Mouse (Mus musculus) G1E (cell line): ENCODE measurements around the gene Tusc2. TPM values are rescaled to one million over a fixed set of nuclear protein-coding genes. Genes with fewer than 3 reads are reported as not detected.
A peak's percentile ranks its signal among the peaks of the same experiment; 100 is the strongest.

ENCODE experiments used
- ATAC-seq: 2 replicates; pipeline ENCODE4 v1.8.0; 2016; ENCODE audit warnings: mild to moderate bottlenecking; ENCODE audit not compliant: insufficient number of reproducible peaks, poor library complexity, low FRiP score, severe bottlenecking; ENCODE audit errors: extremely low read depth
- DNase-seq: peaks from one replicate; pipeline ENCODE4 v3.0.0; 2012; ENCODE audit warnings: low spot score
- H3K27me3 ChIP-seq: 2 replicates; pipeline ENCODE4 v1.6.1; 2012; ENCODE audit warnings: mild to moderate bottlenecking, low read length, inconsistent platforms; ENCODE audit not compliant: insufficient read depth
- H3K36me3 ChIP-seq: replicated peaks from 2 replicates; pipeline ENCODE3; 2012; ENCODE audit warnings: mild to moderate bottlenecking, inconsistent platforms
- H3K4me1 ChIP-seq: 2 replicates; pipeline ENCODE4 v1.6.1; 2012; ENCODE audit warnings: low read depth, low read length, inconsistent platforms, mixed read lengths; ENCODE audit not compliant: insufficient read depth
- H3K4me3 ChIP-seq: 2 replicates; pipeline ENCODE4 v1.5.1; 2012; ENCODE audit warnings: low read depth, mild to moderate bottlenecking, inconsistent platforms, low read length, moderate library complexity, mixed read lengths
- H3K9me3 ChIP-seq: replicated peaks from 2 replicates; pipeline ENCODE4 v1.6.1; 2012; ENCODE audit warnings: inconsistent platforms
- CTCF ChIP-seq: IDR thresholded peaks from 2 replicates; pipeline ENCODE4 v1.5.1; 2012; ENCODE audit warnings: low read depth, low read length, inconsistent platforms, mixed read lengths
- GATA1 ChIP-seq: IDR thresholded peaks from 2 replicates; pipeline ENCODE4 v1.6.1; 2012; ENCODE audit warnings: borderline replicate concordance, low read length, inconsistent platforms, mixed read lengths
- GATA2 ChIP-seq: IDR thresholded peaks from 2 replicates; pipeline ENCODE4 v1.6.1; 2012; ENCODE audit warnings: low read depth, low read length, inconsistent platforms, borderline replicate concordance
- POLR2AphosphoS5 ChIP-seq: IDR thresholded peaks from 2 replicates; pipeline ENCODE4 v1.6.1; 2012; ENCODE audit warnings: low read depth, low read length, inconsistent platforms; ENCODE audit not compliant: insufficient replicate concordance
- TAL1 ChIP-seq: conservative IDR thresholded peaks from 2 replicates; pipeline ENCODE4 v1.6.1; 2012; ENCODE audit warnings: low read depth, low read length, inconsistent platforms, mixed read lengths
- polyA plus RNA-seq: library from polyadenylated mRNA; stranded (reverse); fragments of >175 nt; gene quantifications from 2 replicates; pipeline ENCODE4 v1.2.3, GENCODE M21; 2012
- total RNA-seq, 2 experiments: library from RNA; stranded (forward) in 1 of 2; stranded (reverse) in 1 of 2; fragments of 200-1000 nt in 1 of 2; fragments of >200 nt in 1 of 2; fragmentation: Nextera tagmentation in 1 of 2; gene quantifications; 2 replicates each; pipeline ENCODE4 v1.2.3; 2014 to 2017

Gene Tusc2
- total and polyA plus RNA-seq, 3 experiments = 16.0 to 33.1 (median 24.4) TPM

DNA sequence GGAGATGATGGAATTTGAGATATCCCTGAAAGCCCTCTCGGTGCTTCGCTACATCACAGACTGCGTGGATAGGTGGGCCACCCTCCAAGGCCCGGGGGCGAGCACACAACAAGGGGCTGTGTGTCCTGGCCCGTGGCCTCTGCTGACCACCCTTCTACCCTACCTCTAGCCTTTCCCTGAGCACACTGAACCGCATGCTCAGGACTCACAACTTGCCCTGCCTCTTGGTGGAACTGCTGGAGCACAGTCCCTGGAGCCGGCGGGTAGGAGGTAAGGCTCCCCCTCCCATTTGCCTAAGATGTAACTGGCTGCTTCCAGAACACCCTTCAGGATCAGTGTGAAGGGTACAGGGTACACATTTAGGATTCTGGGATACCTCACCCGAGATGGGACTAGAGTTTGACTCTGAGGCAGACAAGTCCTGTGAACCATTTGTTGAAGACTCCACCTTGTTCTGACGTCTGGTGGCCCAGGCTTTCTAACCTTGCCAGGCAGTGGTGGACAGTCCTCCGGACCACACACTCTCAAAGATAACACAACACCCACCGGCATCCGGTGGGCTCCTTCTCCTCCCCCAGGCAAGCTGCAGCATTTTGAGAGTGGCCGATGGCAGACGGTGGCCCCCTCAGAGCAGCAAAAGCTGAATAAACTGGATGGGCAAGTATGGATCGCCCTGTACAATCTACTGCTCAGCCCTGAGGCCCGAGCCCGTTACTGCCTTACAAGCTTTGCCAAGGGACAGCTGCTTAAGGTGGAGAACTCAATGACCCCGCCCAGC is 13.6 kb upstream of the Tusc2 start:
- TF ChIP-seq POLR2AphosphoS5 (no peak), TAL1 (no peak), GATA1 (no peak), GATA2 (no peak), CTCF (no peak)
- DNase-seq (no peak), ATAC-seq (no peak)
- no peak overlapping the region for H3K4me3 ChIP-seq
- no peaks in the 10 kb centered on the region for H3K9me3 ChIP-seq
- H3K27me3 ChIP-seq = peaks cover 5% of the 10 kb centered on the region; the same call in 1 of the 2 replicates
- peaks cover 75% of the 10 kb centered on the region for H3K4me1 ChIP-seq
- H3K36me3 ChIP-seq = peaks cover 34% of the 10 kb centered on the region

DNA sequence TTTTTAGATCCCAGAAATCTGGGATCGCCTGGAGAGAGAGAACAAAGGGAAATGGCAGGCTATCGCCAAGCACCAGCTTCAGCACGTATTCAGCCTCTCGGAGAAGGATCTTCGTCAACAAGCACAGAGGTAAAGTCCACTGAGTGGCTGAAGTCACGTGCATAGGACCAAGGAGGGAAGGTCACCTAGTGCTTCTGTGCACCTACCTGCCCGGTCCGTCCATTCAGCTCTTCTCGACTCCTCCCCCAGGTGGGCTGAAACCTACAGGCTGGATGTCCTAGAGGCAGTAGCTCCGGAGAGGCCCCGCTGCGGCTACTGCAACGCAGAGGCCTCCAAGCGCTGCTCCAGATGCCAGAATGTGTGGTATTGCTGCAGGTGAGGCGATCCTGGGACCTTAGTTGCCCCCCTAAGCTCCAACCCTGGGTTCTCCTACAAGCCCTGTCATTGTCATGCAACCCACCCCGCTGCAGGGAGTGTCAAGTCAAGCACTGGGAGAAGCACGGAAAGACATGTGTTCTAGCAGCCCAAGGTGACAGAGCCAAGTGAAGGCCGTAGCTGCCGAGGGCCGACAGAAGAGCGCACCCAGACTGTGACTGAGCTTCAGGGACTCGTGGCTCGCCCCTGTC is 12.5 kb upstream of the Tusc2 start:
- TF ChIP-seq CTCF (no peak), GATA1 (no peak), GATA2 (no peak), TAL1 (no peak), POLR2AphosphoS5 (no peak)
- DNase-seq (no peak), ATAC-seq (no peak)
- Histone ChIP-seq H3K4me3 (peak overlapping the region; percentile 73; the same call in 1 of the 2 replicates), H3K9me3 (no peaks in the 10 kb centered on the region), H3K4me1 (peaks cover 70% of the 10 kb centered on the region), H3K36me3 (peaks cover 23% of the 10 kb centered on the region), H3K27me3 (peaks cover 5% of the 10 kb centered on the region; the same call in 1 of the 2 replicates)

DNA sequence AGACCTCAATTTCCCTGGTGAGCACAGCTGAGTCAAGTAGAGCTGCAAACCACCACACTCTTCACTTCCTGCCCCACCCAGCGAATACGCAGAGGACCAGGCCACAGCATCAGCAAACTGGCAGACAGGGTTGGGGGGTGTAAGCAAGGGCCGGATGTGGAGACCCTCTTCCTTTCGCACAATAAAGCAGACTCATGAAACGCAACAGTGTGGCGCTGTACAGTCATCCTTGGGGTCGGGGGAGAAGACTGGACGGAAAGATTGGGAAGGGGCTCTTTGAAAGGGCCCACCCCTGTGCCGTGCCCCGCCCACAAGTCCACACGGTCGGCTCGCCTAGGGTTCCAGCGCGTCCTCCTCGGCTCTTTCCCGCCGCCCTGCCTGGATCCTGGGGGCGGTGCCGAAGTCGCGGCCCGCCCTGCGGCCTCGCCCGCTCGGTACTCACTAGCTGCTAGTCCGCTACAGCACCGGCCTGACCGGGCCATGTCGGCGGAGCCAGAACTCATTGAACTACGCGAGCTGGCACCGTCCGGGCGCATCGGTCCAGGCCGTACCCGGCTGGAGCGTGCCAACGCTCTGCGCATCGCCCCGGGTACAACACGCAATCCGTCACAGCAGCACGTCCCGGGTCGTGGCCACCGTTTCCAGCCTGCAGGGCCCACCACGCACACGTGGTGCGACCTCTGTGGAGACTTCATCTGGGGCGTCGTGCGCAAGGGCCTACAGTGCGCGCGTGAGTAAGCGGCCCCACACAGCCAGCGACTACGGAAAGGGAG is 11.8 kb upstream of the Tusc2 start, which contains the start of gene Rassf1:
TSS of gene Rassf1 (plus strand) at position 439 of the 773 bp plus-strand sequence.
- H3K27me3 ChIP-seq = peaks cover 5% of the 10 kb centered on the region; the same call in 1 of the 2 replicates
- TF ChIP-seq POLR2AphosphoS5 = no peak
- TF ChIP-seq GATA2 = no peak
- no peak for TF ChIP-seq GATA1
- TF ChIP-seq TAL1 = no peak
- ATAC-seq = no peak
- peak within 1 kb of the TSS; percentile 73 for H3K4me3 ChIP-seq
- peaks cover 17% of the 10 kb centered on the region for H3K36me3 ChIP-seq
- no peaks in the 10 kb centered on the region for H3K9me3 ChIP-seq
- H3K4me1 ChIP-seq = peaks cover 69% of the 10 kb centered on the region
- peak; percentile 52 for DNase-seq

- DNase-seq = no peak
- Histone ChIP-seq H3K27me3 (peaks cover 5% of the 10 kb centered on the region; the same call in 1 of the 2 replicates), H3K4me3 (peak overlapping the region; percentile 73), H3K36me3 (peaks cover 21% of the 10 kb centered on the region), H3K4me1 (peaks cover 69% of the 10 kb centered on the region), H3K9me3 (no peaks in the 10 kb centered on the region)
- ATAC-seq = no peak
- TF ChIP-seq CTCF (no peak), POLR2AphosphoS5 (no peak), TAL1 (no peak), GATA1 (no peak), GATA2 (no peak)
Measured at GRCm38 (mm10) chr9:107551890-107552355, 11.1 kb upstream of the Tusc2 start.

- Histone ChIP-seq H3K9me3 (no peaks in the 10 kb centered on the region), H3K4me3 (peak overlapping the region; percentile 82; the same call in 1 of the 2 replicates), H3K36me3 (peaks cover 30% of the 10 kb centered on the region), H3K4me1 (peaks cover 69% of the 10 kb centered on the region), H3K27me3 (peaks cover 5% of the 10 kb centered on the region; the same call in 1 of the 2 replicates)
- ATAC-seq (no peak), DNase-seq (no peak)
- TF ChIP-seq GATA2 = no peak
- no peak for TF ChIP-seq POLR2AphosphoS5
- TF ChIP-seq CTCF = no peak
- TF ChIP-seq GATA1 = no peak
- TF ChIP-seq TAL1 = no peak
Measured at GRCm38 (mm10) chr9:107552690-107553393, 10.2 kb upstream of the Tusc2 start.
